Mouse (Mus musculus) cerebral cortex, adult 2 months (tissue): ENCODE measurements around the gene Plek.

ENCODE experiments used
- WGBS: fragments of 180-500 bp; shearing (Covaris S2); methylation state at CpG from one replicate; pipeline ENCODE4 v1.1.7; 2018; 5-methylcytosine and 5-hydroxymethylcytosine counted together

The Plek gene

DNA sequence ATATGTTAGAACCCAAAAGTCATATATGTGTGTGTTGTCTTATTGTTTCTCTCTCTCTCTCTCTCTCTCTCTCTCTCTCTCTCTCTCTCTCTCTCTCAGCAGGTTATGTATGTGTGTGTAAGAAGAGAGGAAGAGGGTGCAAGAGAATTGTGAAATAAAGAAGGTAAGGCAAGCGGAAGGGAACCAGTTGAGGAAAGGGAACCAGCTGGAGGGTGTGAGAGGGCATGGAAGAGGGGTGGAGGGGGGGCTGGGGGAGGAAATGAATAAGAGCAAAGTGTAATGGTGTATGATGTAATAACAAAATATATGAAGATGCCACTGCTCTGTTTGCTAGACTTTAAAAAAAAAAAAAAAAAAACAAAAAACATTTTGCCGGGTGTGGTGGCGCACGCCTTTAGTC lies 52.8 kb downstream of the Plek start:
- 94% methylated on average over 4 of the region's 4 CpGs for WGBS

DNA sequence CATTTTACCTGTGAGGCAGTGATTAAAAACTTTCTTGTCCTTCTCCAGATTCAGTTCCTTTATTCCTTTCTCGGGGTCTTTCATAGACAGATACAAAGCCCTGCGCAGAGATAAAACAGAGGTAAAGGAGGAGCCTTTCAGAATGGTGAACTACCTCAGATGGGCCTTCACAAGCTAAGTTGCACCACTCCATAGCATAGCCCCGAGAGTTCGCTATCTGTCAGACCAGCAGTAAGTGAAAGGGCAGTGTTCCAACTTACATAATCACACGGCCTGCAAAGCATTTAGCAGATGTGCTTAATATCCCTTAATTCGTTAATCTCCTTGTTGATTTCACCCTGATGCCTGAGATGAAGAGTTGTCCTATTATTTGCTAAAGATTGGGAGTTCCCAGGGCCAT lies 59.3 kb downstream of the Plek start:
- WGBS, result 84% methylated on average over 6 of the region's 6 CpGs

DNA sequence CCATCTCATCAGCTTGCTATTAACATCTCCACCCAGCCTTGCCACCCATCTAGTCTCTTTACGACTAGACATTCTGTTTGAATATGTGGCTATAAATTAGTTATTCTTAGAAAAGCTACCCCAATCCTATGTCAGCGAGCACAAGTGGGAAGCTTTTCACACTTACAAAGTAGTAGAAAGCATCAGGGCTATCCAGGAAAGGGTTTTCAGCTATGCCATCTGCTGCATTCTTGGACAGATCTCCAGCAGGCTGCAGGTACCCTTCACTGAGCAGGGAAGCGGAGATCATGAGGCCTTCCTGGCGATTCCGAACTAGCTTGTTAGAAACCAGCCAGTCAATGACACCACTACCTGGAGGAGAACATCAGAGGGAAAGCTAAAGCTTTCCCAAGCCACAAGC lies 62.3 kb downstream of the Plek start:
- WGBS, result 71% methylated on average over 5 of the region's 5 CpGs

DNA sequence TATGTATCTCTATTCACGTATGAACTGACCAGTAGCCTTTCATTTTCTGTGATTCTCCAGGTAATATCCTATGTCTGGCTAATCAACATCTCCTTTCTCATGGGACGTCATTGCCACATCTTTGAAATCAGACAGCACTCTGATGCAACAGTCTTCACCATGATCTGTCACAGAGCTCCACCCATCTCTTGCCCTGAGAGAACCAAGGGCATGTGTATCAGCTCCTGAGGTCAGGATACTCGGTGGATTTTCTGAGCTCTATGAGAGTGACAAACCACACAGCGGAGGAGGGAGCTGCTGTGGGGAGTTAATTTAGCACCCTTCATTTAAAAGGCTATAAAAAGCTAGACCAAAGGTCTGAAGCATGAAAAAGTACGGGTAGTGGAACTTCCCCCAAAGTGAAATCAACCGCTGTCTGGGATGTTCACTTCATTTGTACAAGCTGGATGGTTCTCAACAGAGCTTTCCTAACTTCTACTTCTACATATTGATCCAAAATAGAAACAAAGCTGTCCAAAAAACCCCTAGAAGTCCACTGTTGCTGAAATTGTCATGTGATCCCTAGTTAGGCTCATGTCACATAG lies 64.3 kb downstream of the Plek start:
- WGBS, result 86% methylated on average over 6 of the region's 6 CpGs

DNA sequence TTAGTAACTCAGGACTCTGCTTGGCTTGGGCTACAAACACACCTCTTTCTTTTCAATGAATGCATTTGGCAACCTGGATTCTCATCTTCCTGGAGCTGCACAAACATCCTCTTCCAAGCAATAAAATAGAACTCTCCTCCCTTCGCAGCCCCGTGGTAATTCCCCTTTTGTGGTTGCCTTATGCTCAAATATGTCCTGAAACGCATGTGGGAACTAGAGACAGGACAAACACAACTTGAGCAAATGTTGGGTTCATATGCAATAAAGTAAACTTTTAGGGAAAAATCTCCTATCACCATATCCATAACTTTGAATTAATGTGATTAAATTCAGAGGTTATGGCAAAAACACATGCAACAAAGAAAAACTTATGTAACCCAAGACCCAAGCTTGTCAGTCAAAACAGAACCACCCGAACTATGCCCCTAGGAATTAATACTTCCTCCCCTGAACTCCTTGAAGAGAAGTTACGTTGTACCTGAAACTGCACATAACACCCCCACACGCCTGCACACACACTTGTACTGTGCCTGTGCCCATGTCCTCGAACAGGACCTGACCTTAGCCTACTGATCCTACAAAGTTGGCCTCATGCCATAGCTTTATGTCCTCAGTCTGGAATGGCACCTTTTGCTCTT lies 65.5 kb downstream of the Plek start:
- 85% methylated on average over 7 of the region's 7 CpGs for WGBS

DNA sequence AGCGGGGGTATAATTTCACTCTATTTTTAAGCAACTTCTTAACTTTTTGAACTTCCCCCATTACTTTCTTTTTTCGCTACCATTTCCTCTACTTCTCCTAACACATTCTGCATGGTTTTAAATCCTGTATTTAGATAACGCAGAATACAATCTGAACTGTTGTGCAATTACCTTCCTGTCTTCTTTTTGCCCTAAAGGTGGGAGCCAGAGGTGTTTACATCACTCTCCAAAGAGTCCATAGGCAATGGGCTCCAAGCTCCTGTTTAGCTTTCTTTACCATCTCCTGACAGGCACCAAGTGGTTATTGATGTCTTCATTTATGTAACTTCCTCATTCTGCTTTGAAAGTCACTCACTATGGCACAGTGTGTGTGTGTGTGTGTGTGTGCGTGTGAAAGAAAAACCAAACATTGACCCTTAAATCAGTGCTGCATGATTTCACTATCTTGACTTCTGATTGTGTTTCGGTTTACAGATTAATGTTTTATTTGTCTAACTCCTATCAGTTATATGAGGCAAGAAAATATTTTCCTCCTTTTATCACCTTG lies 73.9 kb downstream of the Plek start:
- 86% methylated on average over 5 of the region's 5 CpGs for WGBS

DNA sequence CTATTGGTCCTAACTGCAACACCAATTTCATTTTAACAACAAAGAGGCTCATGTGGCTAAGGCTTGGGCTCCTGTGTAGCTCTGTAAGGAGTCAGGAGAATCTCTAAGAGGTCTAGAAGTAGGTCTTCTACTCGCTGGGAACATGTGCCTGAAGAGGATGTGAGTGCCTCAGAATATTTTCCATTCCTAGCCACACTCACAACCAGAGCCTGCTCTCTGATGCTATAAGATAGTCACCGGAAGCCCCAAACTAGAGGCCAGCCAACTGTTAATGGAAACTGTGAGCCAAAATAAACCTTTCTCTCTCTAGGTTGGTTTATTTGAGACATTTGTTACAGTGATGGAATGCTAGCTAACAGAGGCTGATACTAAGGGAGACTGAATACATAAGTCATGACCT lies 74.6 kb downstream of the Plek start:
- 77% methylated on average over 2 of the region's 2 CpGs for WGBS

DNA sequence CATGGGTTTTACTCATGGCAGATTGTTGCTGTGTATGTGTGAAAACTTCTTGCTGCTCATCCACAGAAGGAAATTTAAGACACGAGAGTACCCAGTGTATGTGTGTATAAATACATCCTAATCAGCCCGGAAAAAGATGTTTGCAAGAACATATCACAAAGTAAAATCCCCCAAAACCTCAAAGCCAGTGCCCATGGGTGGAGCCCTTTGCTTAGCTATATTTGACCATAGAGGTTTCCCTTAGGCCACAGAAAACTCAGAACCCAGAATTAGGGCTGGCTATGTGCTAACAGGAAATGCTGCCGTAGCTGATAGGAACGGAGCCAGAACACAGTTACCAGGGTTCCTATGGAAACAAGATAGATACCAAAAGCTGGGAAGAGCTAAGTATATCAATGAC lies 75.2 kb downstream of the Plek start:
- 46% methylated on average over 4 of the region's 4 CpGs for WGBS

DNA sequence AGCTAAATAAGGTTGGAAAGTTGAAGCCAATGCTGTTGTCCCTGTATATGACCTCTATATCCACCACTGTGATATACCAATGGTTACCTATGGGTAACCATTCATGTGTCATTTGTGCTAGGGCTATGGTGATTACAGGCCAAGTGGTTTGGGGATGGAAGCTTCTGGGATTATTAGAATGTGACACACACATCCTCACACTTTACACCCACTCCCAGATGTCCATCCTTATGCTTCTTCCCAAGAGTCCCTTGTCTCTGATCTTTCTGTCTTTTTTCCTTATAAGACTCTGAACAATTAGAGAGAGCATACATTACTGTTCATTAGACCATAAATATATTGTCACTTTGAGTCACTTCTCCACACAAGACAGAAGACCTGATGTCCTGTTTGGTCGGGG lies 79.1 kb downstream of the Plek start:
- WGBS, result 75% methylated on average over 1 of the region's 1 CpGs

DNA sequence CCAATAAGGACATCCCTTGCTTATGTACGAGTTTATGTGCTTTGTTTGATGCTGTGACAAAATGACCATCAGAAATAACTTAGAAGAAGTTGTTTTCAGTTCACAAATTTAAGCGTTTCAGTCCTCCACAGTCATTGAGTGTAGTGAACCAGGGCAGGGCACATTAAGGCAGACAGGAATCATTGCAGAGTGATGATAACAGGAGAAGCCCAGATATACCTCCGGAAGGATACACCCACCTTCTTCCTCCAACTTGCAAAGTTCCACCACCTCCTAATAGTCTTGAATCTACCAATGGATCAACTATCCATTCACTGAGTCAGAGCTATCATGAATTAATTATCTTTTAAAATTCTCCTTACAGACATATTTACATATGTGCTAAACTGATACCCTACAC lies 80.2 kb downstream of the Plek start:
- WGBS, result 91% methylated on average over 3 of the region's 3 CpGs

DNA sequence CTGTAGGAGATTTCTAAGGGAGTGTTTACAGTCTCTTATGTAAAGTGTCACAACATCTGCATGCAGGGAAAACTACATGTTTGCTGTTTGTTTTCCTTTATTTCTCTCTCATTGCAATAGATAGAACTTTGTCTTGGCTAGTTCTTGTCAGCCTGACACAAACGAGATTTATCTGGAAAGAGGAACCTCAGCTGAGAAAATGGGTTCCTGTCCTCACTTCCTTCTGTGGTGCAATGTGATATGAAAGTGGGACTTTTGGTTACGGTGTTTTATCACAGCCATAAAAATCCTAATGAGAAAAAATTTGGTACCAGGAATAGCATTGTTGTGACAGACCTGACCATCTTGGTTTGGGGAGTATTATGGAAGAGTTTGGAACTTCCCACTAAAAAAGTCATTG lies 82.5 kb downstream of the Plek start:
- 85% methylated on average over 2 of the region's 2 CpGs for WGBS

DNA sequence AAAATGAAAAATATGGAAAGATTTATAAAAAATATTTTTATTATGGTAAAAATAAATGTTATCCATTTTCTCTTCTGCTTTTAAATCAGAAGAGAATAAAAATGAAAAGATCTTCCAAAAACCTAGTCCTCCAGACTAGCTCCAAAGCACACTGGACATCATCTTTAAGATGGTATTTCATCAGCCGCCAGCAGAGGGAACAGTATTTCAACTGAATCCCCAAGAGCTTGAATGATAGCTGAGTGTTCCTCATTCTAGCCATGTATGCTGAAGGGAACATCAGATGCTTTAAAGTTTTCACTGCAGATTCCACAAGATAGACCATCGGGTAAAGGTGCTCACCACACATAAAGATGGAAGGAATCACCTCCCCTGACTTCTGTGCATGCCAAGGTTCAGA lies 84.4 kb downstream of the Plek start:
- WGBS, result 24% methylated on average over 2 of the region's 2 CpGs

DNA sequence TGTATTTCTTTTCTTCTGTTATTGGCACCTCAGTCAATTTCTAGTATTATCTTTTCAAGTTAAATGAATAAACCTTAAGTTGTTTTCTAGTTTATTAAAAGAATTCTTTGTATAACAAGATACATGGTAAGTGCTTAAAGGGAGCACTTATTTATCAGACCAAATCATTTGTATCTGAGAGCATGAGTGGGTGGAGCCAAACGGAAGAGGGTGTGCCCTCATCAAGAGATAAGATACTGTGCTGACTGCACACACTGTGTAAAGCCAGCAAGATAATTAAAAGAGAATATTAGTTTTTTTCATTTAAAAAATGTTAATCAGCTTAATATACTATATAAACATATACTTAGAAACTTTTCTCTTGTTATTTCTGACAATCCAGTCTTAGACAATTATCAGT lies 93.7 kb downstream of the Plek start:
- WGBS, result 93% methylated on average over 1 of the region's 1 CpGs

DNA sequence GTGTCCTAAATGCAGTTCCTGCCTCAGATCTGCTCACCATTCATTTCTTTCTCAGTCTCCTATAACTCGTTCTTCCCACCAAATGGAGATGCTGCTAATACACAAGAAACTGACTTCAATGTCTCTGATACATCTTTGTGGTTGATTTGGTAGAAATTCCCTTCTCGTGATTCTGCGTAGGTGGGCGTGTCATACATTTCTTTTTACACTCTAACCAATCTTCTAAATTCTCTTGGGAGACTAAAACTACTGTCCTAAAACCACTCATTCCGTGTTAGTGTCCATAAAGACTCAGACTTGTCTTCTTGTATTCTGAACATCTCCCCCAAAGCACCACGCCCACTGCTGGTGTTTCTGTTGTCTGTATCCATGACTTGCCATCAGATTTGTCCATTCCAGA lies 95.2 kb downstream of the Plek start:
- WGBS, result 94% methylated on average over 6 of the region's 6 CpGs

DNA sequence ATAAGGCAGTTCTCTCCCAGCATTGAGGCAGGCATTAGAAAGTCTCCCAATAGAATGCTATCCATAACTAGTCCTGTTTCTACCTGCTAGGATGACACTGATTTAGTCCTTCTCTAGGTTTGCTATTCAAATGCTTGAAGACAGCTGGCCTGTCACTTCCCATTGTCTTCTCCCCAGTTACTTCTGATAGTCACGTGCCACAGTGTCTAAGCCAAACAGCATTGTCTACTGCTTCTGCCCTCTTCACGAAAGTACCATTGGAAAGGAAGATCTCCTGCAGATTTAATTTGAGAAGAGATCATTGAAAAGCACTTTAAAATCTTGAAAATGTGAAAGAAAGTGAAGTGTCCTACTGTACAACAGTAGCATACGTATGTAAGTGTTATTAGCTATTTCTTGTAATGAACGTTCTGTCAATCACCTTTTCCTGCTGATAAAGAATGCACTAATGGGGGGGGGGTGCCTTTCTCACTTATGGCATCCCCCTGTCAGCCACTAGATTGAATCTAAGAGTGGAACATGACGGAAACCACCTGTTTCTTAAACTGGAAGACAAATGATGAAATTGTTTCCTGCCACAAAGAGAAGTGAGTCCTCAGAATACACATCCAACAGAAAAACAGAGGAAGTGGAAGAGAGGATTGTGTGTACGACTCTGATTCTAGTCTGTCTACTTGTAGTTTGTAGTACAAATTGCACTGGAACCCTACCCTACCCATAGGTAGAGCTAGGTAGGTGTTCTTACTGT lies 95.9 kb downstream of the Plek start:
- WGBS, result 93% methylated on average over 6 of the region's 6 CpGs

DNA sequence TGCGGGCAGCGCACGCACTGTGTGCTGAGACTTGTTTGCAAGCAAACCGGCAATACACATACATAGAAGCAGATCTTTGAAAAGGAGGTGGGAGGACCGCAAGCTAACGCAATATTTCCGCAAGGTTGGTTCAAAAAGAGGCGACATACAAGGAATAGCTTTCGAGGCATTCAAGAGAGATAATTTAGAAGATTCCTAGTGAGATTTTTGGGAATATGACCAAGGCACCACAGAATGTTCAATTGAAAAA lies 100.5 kb downstream of the Plek start:
- 1% methylated on average over 9 of the region's 9 CpGs for WGBS

DNA sequence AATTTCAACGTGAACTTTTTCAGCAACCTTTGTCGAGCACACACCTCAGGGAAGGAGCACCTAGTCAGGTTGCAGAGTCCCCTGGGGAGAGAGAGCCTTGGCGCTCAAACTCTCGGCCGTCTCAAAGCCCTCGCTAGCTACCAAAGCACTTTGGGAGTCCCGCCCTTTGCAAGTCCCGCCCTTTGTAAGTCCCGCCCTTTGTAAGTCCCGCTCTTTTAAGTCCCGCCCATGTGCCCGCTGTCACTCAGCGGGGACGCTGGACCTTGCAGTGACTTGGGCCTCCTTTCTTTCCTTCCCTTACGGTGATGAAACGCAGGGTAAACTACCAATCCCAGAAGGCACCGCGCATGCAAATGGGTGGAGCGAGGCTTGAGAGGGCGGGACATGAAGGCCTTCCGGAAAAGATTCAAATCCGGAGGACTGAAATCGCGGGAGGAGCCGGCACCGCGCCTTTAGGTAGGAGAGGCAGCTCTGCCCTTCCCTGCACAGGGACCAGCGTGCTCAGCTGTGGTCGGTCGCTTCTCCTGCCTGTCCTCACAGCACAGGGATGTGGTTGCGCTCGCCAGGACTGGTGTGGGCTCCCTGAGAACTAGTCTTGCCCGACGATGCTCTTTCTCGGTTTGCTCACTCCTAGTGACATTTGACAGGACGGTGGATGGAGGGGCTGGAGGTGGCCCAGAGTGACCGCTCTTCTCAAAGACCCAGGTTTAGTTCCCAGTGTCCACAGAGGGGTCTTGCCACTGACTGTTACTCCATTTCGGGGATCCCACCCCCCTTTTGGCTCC lies 101.0 kb downstream of the Plek start, which contains the start of gene Fbxo48:
TSS of gene Fbxo48 (plus strand) at position 400 of the 785 bp plus-strand sequence.
- 1% methylated on average over 38 of the region's 38 CpGs for WGBS

DNA sequence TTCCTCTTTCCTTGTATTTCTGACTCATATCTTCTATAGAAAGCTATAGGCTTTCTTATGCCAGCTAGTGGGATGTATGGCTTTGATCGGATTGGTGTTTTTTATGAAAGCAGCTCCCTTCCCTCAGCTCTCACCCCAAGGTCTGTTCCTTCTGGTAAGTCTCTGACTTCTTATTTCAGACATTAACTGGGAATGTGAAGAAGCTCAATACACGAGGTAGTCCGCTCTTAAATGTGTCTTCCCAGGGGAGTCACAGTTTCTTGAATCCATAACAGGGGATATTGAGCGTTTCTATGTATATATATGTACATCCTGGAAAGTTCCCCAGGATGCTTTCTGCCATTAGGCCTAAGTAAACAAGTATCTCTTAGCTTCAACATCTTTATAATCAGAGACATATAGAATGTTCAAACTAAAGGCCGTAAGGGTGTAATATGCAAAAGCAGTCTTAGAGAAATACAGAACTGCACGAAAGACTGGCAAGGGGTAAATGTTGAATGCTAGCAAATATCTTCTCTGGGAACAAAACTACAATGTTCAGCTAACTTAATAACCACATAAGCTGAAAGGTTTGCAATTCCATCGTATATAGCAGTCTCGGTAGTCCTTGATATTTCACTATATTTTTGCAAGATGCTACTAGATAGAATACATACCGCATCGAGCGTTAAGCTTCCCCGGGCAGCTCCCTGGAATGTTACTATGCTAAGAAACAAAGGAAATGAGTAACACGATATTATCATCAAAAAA lies 101.8 kb downstream of the Plek start:
- 33% methylated on average over 13 of the region's 13 CpGs for WGBS

DNA sequence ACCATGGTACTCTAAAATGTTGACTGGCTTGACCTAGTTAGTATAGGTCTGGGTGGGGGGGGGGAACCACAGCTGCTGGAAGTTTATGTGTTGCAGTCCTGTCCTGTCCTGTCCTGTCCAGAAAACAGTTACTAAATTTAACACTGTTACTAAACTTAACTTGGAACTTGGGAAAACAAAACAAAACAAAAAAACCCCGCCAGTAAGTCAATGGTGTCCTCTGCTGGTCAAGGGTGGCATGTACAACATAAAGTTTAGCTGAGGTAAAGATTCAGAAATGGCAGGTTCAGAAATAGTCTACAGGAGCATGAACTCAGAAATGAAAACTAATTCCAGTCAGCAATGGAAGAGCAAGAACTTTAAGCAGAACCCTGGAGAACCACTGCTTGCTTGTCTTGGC lies 103.4 kb downstream of the Plek start:
- WGBS, result 11% methylated on average over 1 of the region's 1 CpGs

DNA sequence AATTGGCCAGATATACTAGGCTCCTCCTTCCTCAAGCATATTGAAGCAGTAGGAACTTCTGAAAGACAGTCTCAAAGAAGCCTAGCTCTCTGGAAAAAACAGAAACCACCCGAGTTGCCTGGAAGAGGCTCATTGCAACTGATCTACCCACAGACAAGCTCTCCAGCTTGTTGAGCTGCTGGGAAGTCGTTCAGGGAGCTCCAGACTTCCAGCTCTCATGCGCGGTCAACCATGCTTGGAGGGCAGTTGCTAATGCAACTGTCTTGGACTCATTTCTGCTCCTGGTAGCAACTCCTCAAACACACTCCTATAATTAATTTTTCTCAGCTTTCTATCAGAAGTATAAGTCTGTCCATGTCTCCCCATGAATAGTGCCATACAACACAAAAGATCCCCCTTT lies 109.2 kb downstream of the Plek start:
- 87% methylated on average over 4 of the region's 4 CpGs for WGBS

DNA sequence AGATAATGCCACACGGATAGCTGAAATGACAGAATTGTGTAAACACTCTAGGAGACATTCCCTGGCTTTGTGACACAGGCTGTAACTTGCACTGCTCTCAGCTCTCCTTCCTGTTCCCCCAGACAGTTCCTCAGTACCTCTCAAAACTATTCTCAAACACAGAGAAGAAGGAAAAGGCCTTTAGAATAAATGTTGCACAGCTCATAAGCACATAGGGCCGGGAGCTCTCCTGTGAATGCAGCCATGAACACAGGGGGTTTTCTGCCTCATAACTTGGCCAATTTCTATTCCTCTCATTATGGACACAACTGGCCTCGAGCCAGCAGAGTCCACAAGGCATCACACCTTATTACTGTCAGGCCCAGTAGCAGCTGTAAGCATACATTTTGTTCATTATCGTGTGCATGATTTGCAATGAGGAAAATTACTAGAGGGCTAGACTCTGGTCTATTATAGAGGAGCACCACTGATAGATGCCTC lies 110.2 kb downstream of the Plek start:
- 71% methylated on average over 4 of the region's 4 CpGs for WGBS
